Mouse (Mus musculus): Measurements from ENCODE around the gene Zzz3. TPM values are rescaled to one million over a fixed set of nuclear protein-coding genes. Genes with fewer than 3 reads are reported as not detected.
A peak's percentile ranks its signal among the peaks of the same experiment; 100 is the strongest.

Gene Zzz3
- total and polyA plus RNA-seq, 3 experiments: 64.2 to 116 (median 94.9) TPM

- Histone ChIP-seq H3K27ac (ENCODE audit: insufficient read depth, low read depth) (no peak overlapping the region), H3K36me3 (replicated peaks in 1 of 2; ENCODE audit: control insufficient read depth in 1 of 2, insufficient read depth in 1 of 2, low read length in 1 of 2) (peaks cover 2 to 33% of the 10 kb centered on the region in 2 experiments), H3K79me2 (replicated peaks; ENCODE audit: control insufficient read depth, extremely low read depth, insufficient read depth, poor library complexity, severe bottlenecking) (peaks cover under 1% of the 10 kb centered on the region; the same call in 1 of the 2 replicates), H3K9me3 (replicated peaks; ENCODE audit: low read length) (no peaks in the 10 kb centered on the region), H3K27me3 (replicated peaks) (no peaks in the 10 kb centered on the region), H3K4me2 (ENCODE audit: insufficient read depth, low read depth, poor library complexity, severe bottlenecking) (no peak overlapping the region), H3K4me1 (ENCODE audit: control insufficient read depth in 1 of 2, insufficient read depth in 2 of 2) (peaks cover 11 to 37% of the 10 kb centered on the region in 2 experiments), H3K9ac (ENCODE audit: insufficient read depth, low read depth) (no peak overlapping the region), H3K4me3 (replicated peaks in 1 of 3; ENCODE audit: low read depth in 2 of 3, low read length in 2 of 3, poor library complexity in 1 of 3) (no peak overlapping the region)
- dilution Hi-C loops (cut with MboI; ENCODE audit: extremely low pct_ligation_motif_present, extremely low pct_unique_long_range_greater_than_20kb, low sequenced_read_pairs) (no loop called here), in situ Hi-C loops (cut with MboI; ENCODE audit: low pct_ligation_motif_present, low pct_unique_long_range_greater_than_20kb, low sequenced_read_pairs) (loop anchor here (5.0 to 10.0 kb wide), 3 partner anchors 78 to 282 kb away; partner anchors contain the start of genes Pigk and Zzz3)
- no peak for TF ChIP-seq ETS1 (conservative IDR thresholded peaks at IDR 0.05; ENCODE audit: low read depth, low read length)
- TF ChIP-seq GABPA (IDR thresholded peaks at IDR 0.05; ENCODE audit: insufficient replicate concordance, low read depth, low read length): no peak
- no peak for TF ChIP-seq POLR2AphosphoS2 (IDR thresholded peaks at IDR 0.05; ENCODE audit: low read depth, low read length)
- TF ChIP-seq SMC3 (IDR thresholded peaks at IDR 0.05; ENCODE audit: low read depth, low read length): peak; percentile 37
- TF ChIP-seq KAT2A (IDR thresholded peaks at IDR 0.05; ENCODE audit: insufficient replicate concordance, low read length): no peak
- TF ChIP-seq RCOR1 (conservative IDR thresholded peaks at IDR 0.05; ENCODE audit: low read depth, low read length): no peak
- no peak for TF ChIP-seq MEF2A (IDR thresholded peaks at IDR 0.05; ENCODE audit: borderline replicate concordance, low read depth, low read length)
- peak; percentile 64 for TF ChIP-seq MYC (IDR thresholded peaks at IDR 0.05; ENCODE audit: low read depth, low read length)
- no peak for TF ChIP-seq ZMIZ1 (IDR thresholded peaks at IDR 0.05; ENCODE audit: low read depth, low read length)
- no peak for TF ChIP-seq POLR2A (IDR thresholded peaks at IDR 0.05; ENCODE audit: low read depth, low read length)
- no peak for TF ChIP-seq JUN (IDR thresholded peaks at IDR 0.05; ENCODE audit: insufficient read depth, low read depth, low read length)
- TF ChIP-seq PAX5 (IDR thresholded peaks at IDR 0.05; ENCODE audit: low read length): no peak
- TF ChIP-seq ELF1 (IDR thresholded peaks at IDR 0.05; ENCODE audit: low read depth, low read length): 0 out of 2 replicates have a peak, but pooled peaks have one; percentile 13
- TF ChIP-seq TCF12 (IDR thresholded peaks at IDR 0.05; ENCODE audit: low read depth, low read length): no peak
- TF ChIP-seq MAX (IDR thresholded peaks at IDR 0.05; ENCODE audit: low read length): peak; percentile 66
- TF ChIP-seq HCFC1 (IDR thresholded peaks at IDR 0.05; ENCODE audit: low read depth, low read length): no peak
- TF ChIP-seq SIN3A (IDR thresholded peaks at IDR 0.05; ENCODE audit: low read length): 0 out of 2 replicates have a peak, but pooled peaks have one; percentile 9
- TF ChIP-seq MXI1 (IDR thresholded peaks at IDR 0.05; ENCODE audit: low read depth, low read length): peak; percentile 18; the same call in 1 of the 2 replicates
- TF ChIP-seq MAFK (IDR thresholded peaks at IDR 0.05; ENCODE audit: insufficient replicate concordance, low read length): no peak
- TF ChIP-seq RAD21 (IDR thresholded peaks at IDR 0.05; ENCODE audit: low read depth, low read length): peak; percentile 14
- TF ChIP-seq EP300 (IDR thresholded peaks at IDR 0.05; ENCODE audit: low read length): no peak
- 0 out of 2 replicates have a peak, but pooled peaks have one; percentile 14 for TF ChIP-seq CHD2 (IDR thresholded peaks at IDR 0.05; ENCODE audit: low read length)
- TF ChIP-seq CTCF (conservative IDR thresholded peaks at IDR 0.05 in 1 of 2, IDR thresholded peaks at IDR 0.05 in 1 of 2; ENCODE audit: low read depth in 2 of 2, low read length in 2 of 2): peak in 1 of 2 experiments; percentile 56; a peak in 2 of 4 replicates
- no peak for TF ChIP-seq CHD1 (IDR thresholded peaks at IDR 0.05; ENCODE audit: low read depth, low read length)
- TF ChIP-seq ZNF384 (IDR thresholded peaks at IDR 0.05; ENCODE audit: low read depth, low read length): no peak
- TF ChIP-seq UBTF (IDR thresholded peaks at IDR 0.05; ENCODE audit: low read depth, low read length): no peak
- no peak for TF ChIP-seq ZKSCAN1 (IDR thresholded peaks at IDR 0.05; ENCODE audit: borderline replicate concordance, low read depth, low read length)
- TF ChIP-seq NRF1 (IDR thresholded peaks at IDR 0.05; ENCODE audit: low read depth, low read length): no peak
- DNase-seq (ENCODE audit: extremely low read depth): no peak
Observed at GRCm38 (mm10) chr3:152475278-152475669, 80.0 kb downstream of the Zzz3 start.

Data from CH12.LX (cell line).